Mouse (Mus musculus): ENCODE results near the gene Osbpl8. TPM values are rescaled to one million over a fixed set of nuclear protein-coding genes. Genes with fewer than 3 reads are reported as not detected.
A peak's percentile ranks its signal among the peaks of the same experiment; 100 is the strongest.

The Osbpl8 gene
- polyA plus RNA-seq, 1 experiment from 2014 or later = 6.2 TPM

DNA sequence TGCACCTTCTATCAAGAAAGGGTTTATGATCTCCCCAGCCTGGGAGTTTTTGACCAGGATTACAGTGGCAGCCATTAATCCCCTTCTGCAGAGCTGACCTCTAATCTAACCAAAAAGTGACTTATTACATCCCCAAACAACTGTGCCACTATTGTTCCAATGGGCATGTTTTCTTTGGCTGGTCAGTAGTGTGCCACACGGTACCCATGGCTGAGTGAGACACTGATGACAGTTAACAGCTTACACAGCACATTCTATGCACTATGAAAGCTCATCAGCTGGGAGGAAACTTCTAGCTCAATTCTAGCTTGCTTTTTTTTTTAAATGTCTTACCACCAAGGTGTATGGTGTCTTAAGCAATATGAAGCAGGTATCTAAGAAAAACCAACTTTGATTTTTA is 25.4 kb upstream of the Osbpl8 start:
- ATAC-seq (replicated peaks; ENCODE audit: low FRiP score, low TSS enrichment, low read depth) (no peak), DNase-seq (ENCODE audit: low spot score) (no peak)
- H3K27ac ChIP-seq (ENCODE audit: low read depth) = no peak overlapping the region
- no peaks in the 10 kb centered on the region for H3K9me3 ChIP-seq (ENCODE audit: control insufficient read depth, low read length)
- H3K9ac ChIP-seq (ENCODE audit: low read length) = no peak overlapping the region
- H3K36me3 ChIP-seq (ENCODE audit: control insufficient read depth, insufficient read depth, low read length) = no peaks in the 10 kb centered on the region
- no peak overlapping the region for H3K4me2 ChIP-seq (ENCODE audit: low read length)
- H3K27me3 ChIP-seq (replicated peaks; ENCODE audit: control insufficient read depth, insufficient read depth, low read length) = no peaks in the 10 kb centered on the region
- H3K4me1 ChIP-seq (replicated peaks; ENCODE audit: control insufficient read depth, insufficient read depth, low read length) = no peaks in the 10 kb centered on the region
- H3K4me3 ChIP-seq (ENCODE audit: low read depth, low read length) = no peak overlapping the region
- 80% methylated on average over 1 of the region's 1 CpGs for WGBS

GRCm38 (mm10) chr10:111139881-111140280 is 24.7 kb upstream of the Osbpl8 start:
- no peak overlapping the region for H3K4me2 ChIP-seq (ENCODE audit: low read length)
- DNase-seq (ENCODE audit: low spot score) (no peak), ATAC-seq (replicated peaks; ENCODE audit: low FRiP score, low TSS enrichment, low read depth) (no peak)
- no peak overlapping the region for H3K4me3 ChIP-seq (ENCODE audit: low read depth, low read length)
- no peaks in the 10 kb centered on the region for H3K4me1 ChIP-seq (replicated peaks; ENCODE audit: control insufficient read depth, insufficient read depth, low read length)
- WGBS = 68% methylated on average over 5 of the region's 5 CpGs
- no peak overlapping the region for H3K9ac ChIP-seq (ENCODE audit: low read length)
- no peaks in the 10 kb centered on the region for H3K27me3 ChIP-seq (replicated peaks; ENCODE audit: control insufficient read depth, insufficient read depth, low read length)
- no peak overlapping the region for H3K27ac ChIP-seq (ENCODE audit: low read depth)
- no peaks in the 10 kb centered on the region for H3K9me3 ChIP-seq (ENCODE audit: control insufficient read depth, low read length)
- H3K36me3 ChIP-seq (ENCODE audit: control insufficient read depth, insufficient read depth, low read length) = no peaks in the 10 kb centered on the region

- Histone ChIP-seq H3K36me3 (ENCODE audit: control insufficient read depth, insufficient read depth, low read length) (no peaks in the 10 kb centered on the region), H3K27ac (ENCODE audit: low read depth) (no peak overlapping the region), H3K4me1 (replicated peaks; ENCODE audit: control insufficient read depth, insufficient read depth, low read length) (no peaks in the 10 kb centered on the region), H3K27me3 (replicated peaks; ENCODE audit: control insufficient read depth, insufficient read depth, low read length) (no peaks in the 10 kb centered on the region), H3K9ac (ENCODE audit: low read length) (no peak overlapping the region), H3K9me3 (ENCODE audit: control insufficient read depth, low read length) (no peaks in the 10 kb centered on the region), H3K4me2 (ENCODE audit: low read length) (no peak overlapping the region), H3K4me3 (ENCODE audit: low read depth, low read length) (no peak overlapping the region)
- WGBS = 79% methylated on average over 11 of the region's 11 CpGs
- no peak for DNase-seq (ENCODE audit: low spot score)
- ATAC-seq (replicated peaks; ENCODE audit: low FRiP score, low TSS enrichment, low read depth) = no peak
These were observed 20.1 kb upstream of the Osbpl8 start for GRCm38 (mm10) chr10:111144371-111144959.

DNA sequence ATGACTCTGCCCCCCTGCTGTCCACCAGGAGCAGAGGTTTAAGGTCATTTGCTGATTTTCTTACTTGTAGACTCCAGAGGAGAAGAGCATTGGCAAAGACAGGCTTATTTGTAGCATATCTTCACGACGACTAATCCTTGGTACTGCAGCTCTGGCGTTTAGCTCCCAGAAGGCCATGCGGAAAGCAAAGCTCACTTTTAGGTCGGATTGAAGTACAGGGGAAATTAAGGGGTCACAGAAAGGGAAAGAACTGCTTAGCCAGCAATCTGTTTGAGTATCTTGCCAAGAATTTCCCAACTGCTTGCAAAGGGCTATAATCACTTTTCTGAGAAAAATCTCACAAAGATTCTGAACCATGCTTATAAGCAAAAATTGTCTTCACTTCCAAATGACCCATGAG is 14.8 kb upstream of the Osbpl8 start:
- Histone ChIP-seq H3K4me3 (ENCODE audit: low read depth, low read length) (no peak overlapping the region), H3K27me3 (replicated peaks; ENCODE audit: control insufficient read depth, insufficient read depth, low read length) (no peaks in the 10 kb centered on the region), H3K9me3 (ENCODE audit: control insufficient read depth, low read length) (no peaks in the 10 kb centered on the region), H3K9ac (ENCODE audit: low read length) (no peak overlapping the region), H3K27ac (ENCODE audit: low read depth) (no peak overlapping the region), H3K36me3 (ENCODE audit: control insufficient read depth, insufficient read depth, low read length) (no peaks in the 10 kb centered on the region), H3K4me2 (ENCODE audit: low read length) (no peak overlapping the region), H3K4me1 (replicated peaks; ENCODE audit: control insufficient read depth, insufficient read depth, low read length) (no peaks in the 10 kb centered on the region)
- ATAC-seq (replicated peaks; ENCODE audit: low FRiP score, low TSS enrichment, low read depth) (no peak), DNase-seq (ENCODE audit: low spot score) (no peak)
- WGBS = 46% methylated on average over 5 of the region's 5 CpGs

GRCm38 (mm10) chr10:111155065-111155464 is 9.5 kb upstream of the Osbpl8 start:
- WGBS = 96% methylated on average over 3 of the region's 3 CpGs
- no peak for ATAC-seq (replicated peaks; ENCODE audit: low FRiP score, low TSS enrichment, low read depth)
- H3K27me3 ChIP-seq (replicated peaks; ENCODE audit: control insufficient read depth, insufficient read depth, low read length) = no peaks in the 10 kb centered on the region
- no peak overlapping the region for H3K27ac ChIP-seq (ENCODE audit: low read depth)
- H3K9ac ChIP-seq (ENCODE audit: low read length) = no peak overlapping the region
- H3K4me3 ChIP-seq (ENCODE audit: low read depth, low read length) = no peak overlapping the region
- H3K4me2 ChIP-seq (ENCODE audit: low read length) = no peak overlapping the region
- peak; percentile 41 for DNase-seq (ENCODE audit: low spot score)
- H3K4me1 ChIP-seq (replicated peaks; ENCODE audit: control insufficient read depth, insufficient read depth, low read length) = no peaks in the 10 kb centered on the region
- H3K9me3 ChIP-seq (ENCODE audit: control insufficient read depth, low read length) = no peaks in the 10 kb centered on the region
- H3K36me3 ChIP-seq (ENCODE audit: control insufficient read depth, insufficient read depth, low read length) = no peaks in the 10 kb centered on the region

DNA sequence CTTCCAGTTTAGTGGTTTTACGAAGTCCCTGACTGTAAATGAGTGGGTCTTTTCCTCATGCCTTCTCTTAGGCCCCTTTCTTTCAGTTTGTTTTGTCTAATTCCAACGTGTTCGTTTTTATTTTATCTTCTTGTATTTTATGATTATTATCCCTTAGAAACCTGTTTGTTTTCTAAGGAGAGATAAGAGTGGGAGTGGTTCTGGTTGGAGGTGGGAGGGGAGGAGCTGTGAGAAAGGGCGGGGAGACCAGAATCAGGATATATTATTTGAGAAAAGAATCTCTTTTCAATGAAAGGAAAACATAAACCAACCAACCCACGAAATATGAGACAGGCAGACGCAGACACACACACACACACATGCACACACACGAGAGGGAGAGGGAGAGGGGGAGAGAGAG is 9.0 kb upstream of the Osbpl8 start:
- Histone ChIP-seq H3K4me3 (ENCODE audit: low read depth, low read length) (no peak overlapping the region), H3K9me3 (ENCODE audit: control insufficient read depth, low read length) (no peaks in the 10 kb centered on the region), H3K9ac (ENCODE audit: low read length) (no peak overlapping the region), H3K4me2 (ENCODE audit: low read length) (no peak overlapping the region), H3K27me3 (replicated peaks; ENCODE audit: control insufficient read depth, insufficient read depth, low read length) (no peaks in the 10 kb centered on the region), H3K27ac (ENCODE audit: low read depth) (no peak overlapping the region), H3K36me3 (ENCODE audit: control insufficient read depth, insufficient read depth, low read length) (no peaks in the 10 kb centered on the region), H3K4me1 (replicated peaks; ENCODE audit: control insufficient read depth, insufficient read depth, low read length) (no peaks in the 10 kb centered on the region)
- DNase-seq (ENCODE audit: low spot score) = peak; percentile 21
- 55% methylated on average over 7 of the region's 7 CpGs for WGBS
- ATAC-seq (replicated peaks; ENCODE audit: low FRiP score, low TSS enrichment, low read depth) = 0 out of 2 replicates have a peak, but pooled peaks have one; percentile 50

DNA sequence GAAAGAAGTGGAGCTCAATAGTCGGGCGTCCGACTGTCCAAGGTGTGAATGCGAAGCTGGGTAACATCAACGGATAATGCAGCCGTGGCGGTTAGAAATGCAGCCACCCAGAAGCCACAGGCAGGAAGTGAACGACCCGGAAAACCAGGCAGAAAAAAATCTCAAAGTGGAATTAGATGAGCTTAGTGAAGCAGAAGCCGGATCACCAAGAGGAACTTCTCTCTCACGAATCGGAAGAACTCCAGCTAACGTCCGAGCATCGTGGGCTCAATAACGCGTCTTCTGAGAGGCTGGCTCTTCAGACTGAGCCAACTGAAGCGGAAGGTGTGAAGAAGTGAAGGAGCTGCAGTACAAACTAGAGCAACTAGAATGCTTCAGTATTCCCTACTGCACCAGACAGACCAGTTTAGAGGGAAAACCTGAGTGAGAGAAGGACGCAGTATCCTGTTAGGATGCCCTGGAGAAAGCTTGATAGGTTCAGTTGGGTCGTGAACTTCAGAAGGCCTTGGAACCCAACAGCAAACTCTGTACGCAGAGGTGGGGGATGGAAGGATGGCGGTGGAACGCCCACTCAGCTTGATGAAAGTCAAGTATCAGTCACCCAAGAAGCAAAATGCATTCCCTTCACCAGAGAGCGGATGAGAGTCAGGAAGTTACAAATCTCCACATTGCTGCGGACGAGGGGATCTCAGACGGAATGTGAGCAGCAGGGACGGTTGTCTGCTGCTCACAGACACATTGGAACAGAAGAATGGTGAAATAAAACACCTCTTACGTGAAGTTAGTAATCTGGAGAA is 8.0 kb upstream of the Osbpl8 start:
- Histone ChIP-seq H3K9me3 (ENCODE audit: control insufficient read depth, low read length) (no peaks in the 10 kb centered on the region), H3K9ac (ENCODE audit: low read length) (no peak overlapping the region), H3K4me2 (ENCODE audit: low read length) (no peak overlapping the region), H3K27ac (ENCODE audit: low read depth) (no peak overlapping the region), H3K27me3 (replicated peaks; ENCODE audit: control insufficient read depth, insufficient read depth, low read length) (no peaks in the 10 kb centered on the region), H3K4me1 (replicated peaks; ENCODE audit: control insufficient read depth, insufficient read depth, low read length) (no peaks in the 10 kb centered on the region), H3K36me3 (ENCODE audit: control insufficient read depth, insufficient read depth, low read length) (no peaks in the 10 kb centered on the region), H3K4me3 (ENCODE audit: low read depth, low read length) (no peak overlapping the region)
- 81% methylated on average over 29 of the region's 29 CpGs for WGBS
- ATAC-seq (replicated peaks; ENCODE audit: low FRiP score, low TSS enrichment, low read depth) (no peak), DNase-seq (ENCODE audit: low spot score) (peak; percentile 48)

GRCm38 (mm10) chr10:111157241-111157659 is 7.3 kb upstream of the Osbpl8 start:
- H3K27ac ChIP-seq (ENCODE audit: low read depth) = no peak overlapping the region
- H3K4me3 ChIP-seq (ENCODE audit: low read depth, low read length) = no peak overlapping the region
- no peaks in the 10 kb centered on the region for H3K9me3 ChIP-seq (ENCODE audit: control insufficient read depth, low read length)
- DNase-seq (ENCODE audit: low spot score) = no peak
- 84% methylated on average over 7 of the region's 7 CpGs for WGBS
- H3K4me1 ChIP-seq (replicated peaks; ENCODE audit: control insufficient read depth, insufficient read depth, low read length) = no peaks in the 10 kb centered on the region
- no peaks in the 10 kb centered on the region for H3K36me3 ChIP-seq (ENCODE audit: control insufficient read depth, insufficient read depth, low read length)
- no peak overlapping the region for H3K9ac ChIP-seq (ENCODE audit: low read length)
- no peak for ATAC-seq (replicated peaks; ENCODE audit: low FRiP score, low TSS enrichment, low read depth)
- no peak overlapping the region for H3K4me2 ChIP-seq (ENCODE audit: low read length)
- H3K27me3 ChIP-seq (replicated peaks; ENCODE audit: control insufficient read depth, insufficient read depth, low read length) = no peaks in the 10 kb centered on the region
